Mouse (Mus musculus) heart, embryonic 16.5 days (tissue): ENCODE measurements around the gene 1810062G17Rik. TPM values are rescaled to one million over a fixed set of nuclear protein-coding genes. Genes with fewer than 3 reads are reported as not detected.

Experiments
- ATAC-seq: fragments of 200-750 bp; cut with Nextera tagmentation; replicated peaks from 2 replicates; pipeline ENCODE4 v1.8.0; 2017; ENCODE audit warnings: moderate number of reproducible peaks; ENCODE audit not compliant: insufficient read depth, low FRiP score; ENCODE audit errors: extremely low read depth
- H3K27ac ChIP-seq: fragments of 300-500 bp; sonication (generic); 2 replicates; pipeline ENCODE4 v1.5.1; 2014; ENCODE audit warnings: mild to moderate bottlenecking, low read length, control low read depth, moderate library complexity
- H3K27me3 ChIP-seq: fragments of 300-500 bp; sonication (generic); 2 replicates; pipeline ENCODE4 v1.6.1; 2014; ENCODE audit warnings: low read length, mixed read lengths; ENCODE audit not compliant: control insufficient read depth, insufficient read depth
- H3K36me3 ChIP-seq: fragments of 300-500 bp; sonication (generic); 2 replicates; pipeline ENCODE4 v1.6.1; 2014; ENCODE audit not compliant: control insufficient read depth, insufficient read depth
- H3K4me1 ChIP-seq: fragments of 300-500 bp; sonication (generic); 2 replicates; pipeline ENCODE4 v1.6.1; 2014; ENCODE audit warnings: low read length, mixed read lengths; ENCODE audit not compliant: control insufficient read depth, insufficient read depth
- H3K4me2 ChIP-seq: fragments of 300-500 bp; sonication (generic); 2 replicates; pipeline ENCODE4 v1.6.1; 2014; ENCODE audit warnings: low read depth, mild to moderate bottlenecking, control low read depth, low read length
- H3K4me3 ChIP-seq: fragments of 300-500 bp; sonication (generic); 2 replicates; pipeline ENCODE4 v1.5.1; 2014; ENCODE audit warnings: mild to moderate bottlenecking, control low read depth, low read length
- H3K9ac ChIP-seq: fragments of 300-500 bp; sonication (generic); 2 replicates; pipeline ENCODE4 v1.6.1; 2014; ENCODE audit warnings: low read length, control low read depth
- H3K9me3 ChIP-seq: fragments of 300-500 bp; sonication (generic); replicated peaks from 2 replicates; pipeline ENCODE4 v1.6.1; 2016; ENCODE audit warnings: low read length; ENCODE audit not compliant: control insufficient read depth
- WGBS: fragments of 180-500 bp; shearing (Covaris S2); extraction: QIAGEN DNeasy Blood & Tissue Kit; methylation state at CpG from one replicate; pipeline ENCODE4 v1.1.7; 2014; 5-methylcytosine and 5-hydroxymethylcytosine counted together
- polyA plus RNA-seq: library from polyadenylated mRNA; unstranded; fragments of >200 nt; fragmentation: Nextera tagmentation; extraction: Ambion mirVana; gene quantifications from 2 replicates; pipeline ENCODE4 v1.2.1, GENCODE M21; 2015

Gene 1810062G17Rik
- polyA plus RNA-seq, 1 experiment from 2014 or later, result 1.00 TPM

- no peaks in the 10 kb centered on the region for H3K9me3 ChIP-seq
- WGBS, result 94% methylated on average over 1 of the region's 1 CpGs
- H3K27ac ChIP-seq, result no peak overlapping the region
- H3K4me2 ChIP-seq, result no peak overlapping the region
- H3K4me3 ChIP-seq, result no peak overlapping the region
- no peak for ATAC-seq
- H3K9ac ChIP-seq, result no peak overlapping the region
- H3K36me3 ChIP-seq, result peaks cover 54% of the 10 kb centered on the region
- peaks cover 21% of the 10 kb centered on the region for H3K4me1 ChIP-seq
- H3K27me3 ChIP-seq, result no peaks in the 10 kb centered on the region
Observed at GRCm38 (mm10) chr3:36452502-36452901, 23.2 kb upstream of the 1810062G17Rik start.

- Histone ChIP-seq H3K9ac (no peak overlapping the region), H3K27me3 (no peaks in the 10 kb centered on the region), H3K4me3 (no peak overlapping the region), H3K9me3 (no peaks in the 10 kb centered on the region), H3K4me2 (no peak overlapping the region), H3K27ac (no peak overlapping the region), H3K36me3 (peaks cover 55% of the 10 kb centered on the region), H3K4me1 (peaks cover 4% of the 10 kb centered on the region)
- 90% methylated on average over 8 of the region's 8 CpGs for WGBS
- ATAC-seq, result 0 out of 2 replicates have a peak, but pooled peaks have one; percentile 18
Observed at GRCm38 (mm10) chr3:36455124-36455523, 20.6 kb upstream of the 1810062G17Rik start.

DNA sequence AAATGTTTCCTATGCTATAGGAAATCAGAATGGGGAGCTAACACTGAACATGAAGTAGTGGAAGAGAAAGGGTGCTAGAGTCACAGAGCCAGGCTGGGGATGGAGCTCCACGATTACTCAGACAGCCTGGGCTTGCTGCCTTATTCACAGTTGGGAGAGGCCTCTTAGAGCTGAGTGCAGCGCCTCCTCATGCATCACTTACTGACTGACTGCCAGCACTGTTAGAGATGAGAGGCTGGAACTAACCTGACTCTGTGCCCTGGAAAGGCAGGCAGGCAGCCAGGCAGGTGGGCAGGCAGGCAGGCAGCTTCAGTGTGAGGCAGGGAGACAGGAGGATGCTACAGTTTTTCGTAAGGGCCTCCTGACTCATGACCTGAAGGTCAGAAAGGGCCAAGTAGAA lies 20.2 kb upstream of the 1810062G17Rik start:
- H3K27me3 ChIP-seq, result no peaks in the 10 kb centered on the region
- WGBS, result 71% methylated on average over 3 of the region's 3 CpGs
- 0 out of 2 replicates have a peak, but pooled peaks have one; percentile 32 for ATAC-seq
- no peak overlapping the region for H3K4me2 ChIP-seq
- H3K27ac ChIP-seq, result no peak overlapping the region
- H3K36me3 ChIP-seq, result peaks cover 53% of the 10 kb centered on the region
- no peaks in the 10 kb centered on the region for H3K9me3 ChIP-seq
- H3K4me1 ChIP-seq, result no peaks in the 10 kb centered on the region
- no peak overlapping the region for H3K9ac ChIP-seq
- H3K4me3 ChIP-seq, result no peak overlapping the region

GRCm38 (mm10) chr3:36460717-36461116 lies 15.0 kb upstream of the 1810062G17Rik start:
- no peaks in the 10 kb centered on the region for H3K9me3 ChIP-seq
- H3K9ac ChIP-seq, result no peak overlapping the region
- peaks cover 58% of the 10 kb centered on the region for H3K36me3 ChIP-seq
- no peaks in the 10 kb centered on the region for H3K27me3 ChIP-seq
- H3K27ac ChIP-seq, result no peak overlapping the region
- ATAC-seq, result no peak
- no peak overlapping the region for H3K4me3 ChIP-seq
- WGBS, result 84% methylated on average over 7 of the region's 7 CpGs
- H3K4me2 ChIP-seq, result no peak overlapping the region
- H3K4me1 ChIP-seq, result 0 out of 2 replicates have a peak, but pooled peaks cover 3% of the 10 kb centered on the region

DNA sequence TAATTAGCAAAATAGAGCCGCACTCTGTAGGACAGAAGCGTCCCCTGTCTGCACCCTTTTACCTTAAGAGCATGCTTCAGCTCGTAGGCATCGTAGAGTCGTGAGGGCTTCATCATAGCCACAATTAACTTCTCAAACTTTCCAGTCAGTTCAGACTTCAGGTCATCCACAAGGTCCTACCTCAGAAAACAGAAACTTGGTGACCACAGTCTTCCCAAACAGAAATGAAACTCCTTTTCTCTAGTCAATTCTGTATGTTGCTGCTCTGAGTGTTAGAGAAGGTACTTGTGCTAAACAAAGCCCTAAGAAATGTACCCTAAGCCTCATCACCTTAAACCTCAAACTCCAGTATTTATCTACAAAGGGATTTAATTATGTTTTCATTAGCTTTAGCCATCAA lies 13.9 kb upstream of the 1810062G17Rik start:
- H3K4me2 ChIP-seq, result no peak overlapping the region
- no peak overlapping the region for H3K4me3 ChIP-seq
- WGBS, result 87% methylated on average over 5 of the region's 5 CpGs
- ATAC-seq, result no peak
- peaks cover 58% of the 10 kb centered on the region for H3K36me3 ChIP-seq
- H3K27me3 ChIP-seq, result no peaks in the 10 kb centered on the region
- no peak overlapping the region for H3K27ac ChIP-seq
- no peaks in the 10 kb centered on the region for H3K9me3 ChIP-seq
- H3K4me1 ChIP-seq, result peaks cover 6% of the 10 kb centered on the region; the same call in 1 of the 2 replicates
- H3K9ac ChIP-seq, result no peak overlapping the region

- H3K27me3 ChIP-seq, result no peaks in the 10 kb centered on the region
- H3K27ac ChIP-seq, result no peak overlapping the region
- ATAC-seq, result no peak
- WGBS, result 40% methylated on average over 1 of the region's 1 CpGs
- no peak overlapping the region for H3K4me3 ChIP-seq
- H3K36me3 ChIP-seq, result peaks cover 53% of the 10 kb centered on the region
- H3K4me1 ChIP-seq, result peaks cover 10% of the 10 kb centered on the region
- H3K9me3 ChIP-seq, result no peaks in the 10 kb centered on the region
- no peak overlapping the region for H3K9ac ChIP-seq
- no peak overlapping the region for H3K4me2 ChIP-seq
Observed at GRCm38 (mm10) chr3:36462348-36462747, 13.4 kb upstream of the 1810062G17Rik start.

DNA sequence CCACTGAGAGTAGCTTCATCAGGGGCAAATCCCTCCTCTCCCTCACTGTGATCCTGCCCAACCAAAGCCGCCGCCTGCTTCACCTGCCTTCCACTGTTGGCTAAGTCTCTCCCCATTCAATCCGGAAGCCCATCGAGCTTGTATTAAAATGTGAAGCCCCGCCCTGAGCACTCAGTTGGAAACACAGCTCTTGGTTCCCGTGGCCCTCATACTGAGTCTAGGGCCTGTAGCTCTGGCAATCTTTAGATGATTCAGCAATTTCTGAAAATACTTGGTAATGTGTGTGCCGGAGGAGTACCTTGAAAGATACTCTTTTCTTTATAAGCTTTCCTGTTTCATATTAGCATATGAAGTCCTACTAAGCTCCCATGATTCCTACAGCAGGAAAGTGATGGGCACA lies 10.2 kb upstream of the 1810062G17Rik start:
- WGBS, result 66% methylated on average over 7 of the region's 7 CpGs
- H3K4me1 ChIP-seq, result peaks cover 25% of the 10 kb centered on the region
- no peak for ATAC-seq

GRCm38 (mm10) chr3:36467632-36468031 lies 8.1 kb upstream of the 1810062G17Rik start:
- peaks cover 18% of the 10 kb centered on the region for H3K36me3 ChIP-seq

More for the DNA sequence above, 10.2 kb upstream of the 1810062G17Rik start:
- Histone ChIP-seq H3K9me3 (no peaks in the 10 kb centered on the region), H3K9ac (no peak overlapping the region), H3K36me3 (peaks cover 31% of the 10 kb centered on the region), H3K27me3 (no peaks in the 10 kb centered on the region), H3K4me3 (no peak overlapping the region), H3K4me2 (no peak overlapping the region), H3K27ac (no peak overlapping the region)

DNA sequence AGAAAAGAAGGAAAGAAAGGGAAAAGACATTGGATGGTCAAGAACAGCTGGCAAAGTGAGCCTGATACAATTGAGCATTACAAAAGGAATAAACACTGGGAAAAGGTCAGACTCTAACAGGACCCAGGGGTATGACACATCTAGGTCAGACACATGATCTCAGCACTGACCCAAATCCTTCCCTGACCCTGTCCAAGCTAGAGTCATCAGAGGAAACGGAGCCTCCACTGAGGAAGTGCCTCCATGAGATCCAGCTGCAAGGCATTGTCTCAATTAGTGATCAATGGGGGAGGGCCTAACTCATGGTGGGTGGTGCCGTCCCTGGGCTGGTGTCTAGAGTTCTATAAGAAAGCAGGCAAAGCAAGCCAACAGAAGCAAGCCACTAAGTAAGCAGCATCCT lies 6.9 kb upstream of the 1810062G17Rik start:
- 61% methylated on average over 2 of the region's 2 CpGs for WGBS
- Histone ChIP-seq H3K9ac (no peak overlapping the region), H3K27me3 (no peaks in the 10 kb centered on the region), H3K36me3 (peaks cover 8% of the 10 kb centered on the region), H3K9me3 (no peaks in the 10 kb centered on the region), H3K27ac (no peak overlapping the region), H3K4me2 (no peak overlapping the region), H3K4me3 (no peak overlapping the region), H3K4me1 (peaks cover 51% of the 10 kb centered on the region)
- ATAC-seq, result no peak

More at GRCm38 (mm10) chr3:36467632-36468031, 8.1 kb upstream of the 1810062G17Rik start:
- Histone ChIP-seq H3K4me3 (no peak overlapping the region), H3K9me3 (no peaks in the 10 kb centered on the region), H3K9ac (no peak overlapping the region), H3K4me2 (no peak overlapping the region), H3K4me1 (peaks cover 41% of the 10 kb centered on the region), H3K27ac (no peak overlapping the region), H3K27me3 (no peaks in the 10 kb centered on the region)
- 67% methylated on average over 7 of the region's 7 CpGs for WGBS
- ATAC-seq, result 0 out of 2 replicates have a peak, but pooled peaks have one; percentile 34
